30 mouse cellular contexts compared by ENCODE assay signal in genomic region chr2:90457946-90458345, GRCm38 (mm10). TPM values are rescaled to one million over a fixed set of nuclear protein-coding genes. Genes with fewer than 3 reads are reported as not detected.
A peak's percentile ranks its signal among the peaks of the same experiment; 100 is the strongest.
DNase-seq lines count a peak whose midpoint lies in the region; ATAC-seq and TF ChIP-seq lines count a peak whose summit lies in the region.
"Had no signal": no experiment of that assay in that cellular context is flagged by ENCODE, and none has a peak within 500 bp of the region (broad histone marks: within the 10 kb centered on the region; RNA-seq: fewer than 3 reads in every experiment).

No protein-coding gene starts in this region.

- no peak overlapping the region for H3K9ac ChIP-seq in heart, embryonic 16.5 days (ENCODE audit: low read length)
- H3K9ac ChIP-seq: forebrain, embryonic 13.5 days; hindbrain, embryonic 12.5 days; hindbrain, embryonic 15.5 days had no signal

- H3K4me3 ChIP-seq in heart, embryonic 16.5 days (ENCODE audit: low read length) = no peak overlapping the region
- no peak overlapping the region for H3K4me3 ChIP-seq in heart, embryonic 10.5 days
- no peak overlapping the region for H3K4me3 ChIP-seq in thymus, adult 2 months (ENCODE audit: control insufficient read depth, insufficient read depth, low read length)
- H3K4me3 ChIP-seq: forebrain, embryonic 10.5 days; forebrain, embryonic 13.5 days; hindbrain, embryonic 12.5 days; hindbrain, embryonic 15.5 days had no signal

- no peaks in the 10 kb centered on the region for H3K36me3 ChIP-seq in heart, embryonic 16.5 days (ENCODE audit: control insufficient read depth, insufficient read depth)
- H3K36me3 ChIP-seq in heart, embryonic 10.5 days = peaks cover 14% of the 10 kb centered on the region
- no peaks in the 10 kb centered on the region for H3K36me3 ChIP-seq in thymus, adult 2 months (ENCODE audit: control insufficient read depth, insufficient read depth, low read length)
- H3K36me3 ChIP-seq: G1E had no signal

- H3K4me2 ChIP-seq in heart, embryonic 16.5 days (ENCODE audit: low read depth, low read length) = no peak overlapping the region
- H3K4me2 ChIP-seq: forebrain, embryonic 13.5 days; hindbrain, embryonic 12.5 days; hindbrain, embryonic 15.5 days had no signal

- no peaks in the 10 kb centered on the region for H3K9me3 ChIP-seq in heart, embryonic 16.5 days (replicated peaks; ENCODE audit: control insufficient read depth, low read length)
- H3K9me3 ChIP-seq in heart, embryonic 10.5 days = no peaks in the 10 kb centered on the region
- H3K9me3 ChIP-seq: forebrain, embryonic 10.5 days; forebrain, embryonic 13.5 days; G1E; hindbrain, embryonic 12.5 days; hindbrain, embryonic 15.5 days had no signal

- no peaks in the 10 kb centered on the region for H3K4me1 ChIP-seq in heart, embryonic 16.5 days (ENCODE audit: control insufficient read depth, insufficient read depth, low read length)
- H3K4me1 ChIP-seq in heart, embryonic 10.5 days = no peaks in the 10 kb centered on the region
- peaks cover 11% of the 10 kb centered on the region for H3K4me1 ChIP-seq in thymus, adult 2 months (replicated peaks; ENCODE audit: control insufficient read depth, insufficient read depth, low read length)
- H3K4me1 ChIP-seq: forebrain, embryonic 10.5 days; forebrain, embryonic 13.5 days; hindbrain, embryonic 12.5 days; hindbrain, embryonic 15.5 days had no signal

- DNase-seq in heart, embryonic 10.5 days (ENCODE audit: low spot score) = no peak
- DNase-seq in thymus, adult 2 months = peak; percentile 54
- peak; percentile 60 for DNase-seq in thymus, postnatal 14 days
- peak; percentile 66 for DNase-seq in thymus, postnatal 4 days
- no peak for DNase-seq in kidney, postnatal 25 days
- DNase-seq in cerebellum, adult 8-10 months = no peak
- DNase-seq: adrenal gland, postnatal 10 days; adrenal gland, postnatal 36 days; B cell, adult 2 months; cerebellum, adult 11 months; cerebellum, adult 2 months; cerebellum, postnatal 10 days; gastrocnemius, postnatal 25 days; heart, adult 18-20 months; heart, postnatal 14 days; heart, postnatal 4 days had no signal

- ATAC-seq in heart, embryonic 16.5 days (replicated peaks; ENCODE audit: extremely low read depth, insufficient read depth, low FRiP score) = peak; percentile 61
- ATAC-seq: forebrain, embryonic 13.5 days; forebrain, embryonic 16.5 days; Patski had no signal

- WGBS in heart, embryonic 16.5 days = 81% methylated on average over 12 of the region's 12 CpGs
- WGBS in heart, embryonic 10.5 days = 88% methylated on average over 12 of the region's 12 CpGs
- 31% methylated on average over 12 of the region's 12 CpGs for WGBS in thymus, adult 2 months

- no peaks in the 10 kb centered on the region for H3K27me3 ChIP-seq in heart, embryonic 16.5 days (ENCODE audit: control insufficient read depth, insufficient read depth, low read length)
- H3K27me3 ChIP-seq in heart, embryonic 10.5 days (ENCODE audit: insufficient read depth, poor library complexity, severe bottlenecking) = no peaks in the 10 kb centered on the region
- no peaks in the 10 kb centered on the region for H3K27me3 ChIP-seq in thymus, adult 2 months (ENCODE audit: control insufficient read depth, insufficient read depth, low read length)
- H3K27me3 ChIP-seq: CH12.LX; forebrain, embryonic 13.5 days; hindbrain, embryonic 12.5 days; hindbrain, embryonic 15.5 days; Patski had no signal

- no peak overlapping the region for H3K27ac ChIP-seq in heart, embryonic 16.5 days (ENCODE audit: low read length)
- H3K27ac ChIP-seq in heart, embryonic 10.5 days = no peak overlapping the region
- H3K27ac ChIP-seq in thymus, adult 2 months (ENCODE audit: control insufficient read depth, insufficient read depth, low read length) = no peak overlapping the region; the same call in 1 of the 2 replicates
- H3K27ac ChIP-seq: forebrain, embryonic 10.5 days; forebrain, embryonic 13.5 days; hindbrain, embryonic 12.5 days; hindbrain, embryonic 15.5 days had no signal

- no peak for TF ChIP-seq CTCF in thymus, adult 2 months (IDR thresholded peaks at IDR 0.05; ENCODE audit: borderline replicate concordance, control insufficient read depth, extremely low read depth, insufficient read depth, low read length, poor library complexity)

- no peak for TF ChIP-seq POLR2A in thymus, adult 2 months (IDR thresholded peaks at IDR 0.05; ENCODE audit: control insufficient read depth, extremely low read depth, insufficient read depth, low read length, poor library complexity)

RNA-seq across cellular contexts. Expression of gene Olfr1274-ps, which starts 59.5 kb away (rescaled TPM):
- polyA plus RNA-seq in heart, embryonic 16.5 days (2015; fragmentation: Nextera tagmentation; extraction: Ambion mirVana) = not detected in 2 replicates
- polyA plus RNA-seq in heart, embryonic 10.5 days (2016; fragmentation: Nextera tagmentation; extraction: Ambion mirVana) = not detected in 2 replicates
- not detected in 2 replicates for polyA plus RNA-seq in thymus, adult 2 months (2012; rRNA removed)
- polyA plus RNA-seq: cerebellum, adult 2 months; embryonic facial prominence, embryonic 11.5 days; forebrain, embryonic 10.5 days; forebrain, embryonic 13.5 days; forebrain, embryonic 16.5 days; frontal cortex, adult 2 months; G1E; gonadal fat pad, adult 2 months; heart, embryonic 14.5 days; hindbrain, embryonic 12.5 days; hindbrain, embryonic 15.5 days; intestine, embryonic 14.5 days; Patski had no signal

Comparison
In these comparisons a context has a peak if more than half of its experiments do, and no peak if none do; other contexts are left out.
1. DNase-seq: peak in thymus, adult 2 months (single experiment), thymus, postnatal 14 days (single experiment) and thymus, postnatal 4 days (single experiment); none in heart, embryonic 10.5 days (single experiment), kidney, postnatal 25 days (0 of 2) and cerebellum, adult 8-10 months (single experiment).